Mouse (Mus musculus): ENCODE results near the gene Glt28d2. TPM values are rescaled to one million over a fixed set of nuclear protein-coding genes. Genes with fewer than 3 reads are reported as not detected.
"Not testable (repeated sequence)": the region's sequence is repeated elsewhere in the genome, so short reads cannot be mapped to it uniquely, and the experiment has no call there.

Glt28d2 gene
- polyA plus RNA-seq, 1 experiment from 2014 or later, result 2.0 TPM

DNA sequence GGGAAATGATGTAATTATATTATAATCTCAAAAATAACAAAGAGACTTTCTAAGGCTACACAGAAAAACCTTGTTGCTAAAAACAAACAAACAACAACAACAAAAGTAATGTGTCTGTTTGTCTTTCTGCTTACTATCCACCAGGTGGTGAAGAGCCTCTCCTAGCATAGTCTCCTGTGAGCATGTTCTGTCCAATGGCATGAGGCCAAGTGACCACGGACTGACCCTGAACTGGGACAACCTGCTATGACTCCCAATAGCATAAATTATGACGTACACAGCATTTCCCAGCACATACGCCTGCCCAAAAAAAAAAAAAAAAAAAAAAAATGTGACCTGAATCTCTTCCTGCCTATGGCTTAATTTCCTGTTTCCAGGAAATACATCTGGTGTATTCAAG lies 35.0 kb upstream of the Glt28d2 start:
- ATAC-seq (ENCODE audit: low read depth), result no peak
- H3K36me3 ChIP-seq (ENCODE audit: control insufficient read depth, insufficient read depth, low read length), result no peaks in the 10 kb centered on the region
- H3K4me1 ChIP-seq (replicated peaks; ENCODE audit: control insufficient read depth, insufficient read depth, low read length), result no peaks in the 10 kb centered on the region
- H3K27ac ChIP-seq (ENCODE audit: low read length), result no peak overlapping the region
- no peaks in the 10 kb centered on the region for H3K9me3 ChIP-seq (ENCODE audit: control insufficient read depth, low read length)
- no peak overlapping the region for H3K4me2 ChIP-seq (ENCODE audit: low read depth, low read length)
- no peak overlapping the region for H3K9ac ChIP-seq (ENCODE audit: low read length)
- H3K4me3 ChIP-seq (ENCODE audit: low read length), result no peak overlapping the region
- H3K27me3 ChIP-seq (ENCODE audit: control insufficient read depth, insufficient read depth, low read depth, low read length), result no peaks in the 10 kb centered on the region
- 50% methylated on average over 3 of the region's 3 CpGs for WGBS

DNA sequence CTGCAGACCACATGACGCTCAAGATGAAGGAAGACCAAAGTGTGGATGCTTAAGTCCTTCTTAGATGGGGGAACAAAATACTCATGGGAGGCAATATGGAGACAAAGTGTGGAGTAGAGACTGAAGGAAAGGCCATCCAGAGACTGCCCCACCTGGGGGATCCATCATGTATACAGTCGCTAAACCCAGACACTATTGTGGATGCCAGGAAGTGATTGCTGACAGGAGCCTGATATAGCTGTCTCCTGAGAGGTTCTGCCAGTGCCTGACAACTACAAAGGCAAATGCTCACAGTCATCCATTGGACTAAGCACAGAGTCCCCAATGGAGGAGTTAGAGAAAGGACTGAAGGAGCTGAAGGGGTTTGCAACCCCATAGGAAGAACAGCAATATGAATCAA lies 33.4 kb upstream of the Glt28d2 start:
- H3K9me3 ChIP-seq (ENCODE audit: control insufficient read depth, low read length); H3K4me2 ChIP-seq (ENCODE audit: low read depth, low read length); ATAC-seq (ENCODE audit: low read depth); H3K27ac ChIP-seq (ENCODE audit: low read length); H3K36me3 ChIP-seq (ENCODE audit: control insufficient read depth, insufficient read depth, low read length); H3K4me1 ChIP-seq (replicated peaks; ENCODE audit: control insufficient read depth, insufficient read depth, low read length); H3K9ac ChIP-seq (ENCODE audit: low read length); H3K27me3 ChIP-seq (ENCODE audit: control insufficient read depth, insufficient read depth, low read depth, low read length); H3K4me3 ChIP-seq (ENCODE audit: low read length): not testable (repeated sequence)
- 85% methylated on average over 2 of the region's 2 CpGs for WGBS

DNA sequence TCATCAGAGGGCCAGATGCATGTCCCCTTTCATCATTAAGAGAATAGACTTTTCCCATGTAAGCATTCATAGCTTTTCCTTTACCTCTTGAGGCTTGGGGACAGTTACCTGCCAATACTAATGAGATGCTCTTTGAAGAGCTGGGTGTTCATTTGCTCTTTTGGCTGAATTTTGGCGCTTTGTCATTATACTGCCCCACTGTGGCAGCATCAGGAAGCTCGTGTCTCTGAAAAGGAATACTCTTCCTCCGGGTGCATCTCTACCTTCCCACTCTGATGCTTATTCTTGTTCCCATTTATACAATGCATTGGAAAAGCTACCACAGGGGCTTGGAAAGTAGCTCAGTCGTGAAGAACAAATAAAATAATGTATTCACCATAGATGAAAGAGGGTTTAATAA lies 30.3 kb upstream of the Glt28d2 start:
- Histone ChIP-seq H3K4me3 (ENCODE audit: low read length) (no peak overlapping the region), H3K36me3 (ENCODE audit: control insufficient read depth, insufficient read depth, low read length) (no peaks in the 10 kb centered on the region), H3K27ac (ENCODE audit: low read length) (no peak overlapping the region), H3K9ac (ENCODE audit: low read length) (no peak overlapping the region), H3K27me3 (ENCODE audit: control insufficient read depth, insufficient read depth, low read depth, low read length) (no peaks in the 10 kb centered on the region), H3K4me2 (ENCODE audit: low read depth, low read length) (no peak overlapping the region), H3K4me1 (replicated peaks; ENCODE audit: control insufficient read depth, insufficient read depth, low read length) (no peaks in the 10 kb centered on the region), H3K9me3 (ENCODE audit: control insufficient read depth, low read length) (no peaks in the 10 kb centered on the region)
- no peak for ATAC-seq (ENCODE audit: low read depth)
- WGBS, result 11% methylated on average over 4 of the region's 4 CpGs

DNA sequence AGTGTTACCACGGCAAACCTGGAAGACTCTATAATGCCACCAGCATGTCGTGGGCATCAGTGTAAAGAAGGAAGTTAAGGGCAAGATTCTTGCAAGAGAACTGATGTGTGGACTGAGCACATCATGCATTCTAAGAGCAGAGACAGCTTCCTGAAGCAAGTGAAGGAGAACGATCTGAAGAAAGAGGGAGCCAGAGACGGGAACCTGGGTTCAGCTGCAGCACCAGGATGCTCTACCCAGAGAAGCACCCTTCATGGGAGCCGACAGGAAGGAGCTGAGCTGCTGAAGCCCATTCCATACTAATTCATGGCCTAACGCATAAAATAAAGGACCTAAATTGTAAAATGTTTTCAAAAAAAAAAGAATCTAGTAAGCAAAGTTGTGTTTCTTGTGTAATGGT lies 27.5 kb upstream of the Glt28d2 start:
- Histone ChIP-seq H3K27me3 (ENCODE audit: control insufficient read depth, insufficient read depth, low read depth, low read length) (no peaks in the 10 kb centered on the region), H3K4me2 (ENCODE audit: low read depth, low read length) (no peak overlapping the region), H3K4me1 (replicated peaks; ENCODE audit: control insufficient read depth, insufficient read depth, low read length) (no peaks in the 10 kb centered on the region), H3K36me3 (ENCODE audit: control insufficient read depth, insufficient read depth, low read length) (no peaks in the 10 kb centered on the region), H3K9ac (ENCODE audit: low read length) (no peak overlapping the region), H3K27ac (ENCODE audit: low read length) (no peak overlapping the region), H3K9me3 (ENCODE audit: control insufficient read depth, low read length) (no peaks in the 10 kb centered on the region), H3K4me3 (ENCODE audit: low read length) (no peak overlapping the region)
- no peak for ATAC-seq (ENCODE audit: low read depth)
- 87% methylated on average over 6 of the region's 6 CpGs for WGBS

DNA sequence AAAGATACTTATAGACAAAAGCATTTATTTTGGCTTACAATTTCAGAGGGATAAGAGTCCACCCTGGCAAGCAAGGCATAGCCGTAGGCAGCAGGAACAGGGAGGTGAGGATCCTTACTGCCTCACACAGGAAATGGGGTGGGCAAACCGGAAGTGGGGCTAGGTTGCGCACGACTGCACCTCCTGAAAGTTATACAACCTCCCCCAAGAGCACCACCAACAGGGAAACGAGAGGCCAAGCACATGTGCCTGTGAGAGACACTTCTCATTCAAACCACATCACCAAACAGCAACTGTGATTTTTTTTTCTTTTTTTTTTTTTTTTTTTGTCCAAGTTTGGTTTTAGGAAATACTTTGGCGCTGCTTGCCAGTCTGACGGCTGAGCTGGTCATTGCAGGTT lies 19.8 kb upstream of the Glt28d2 start:
- 76% methylated on average over 7 of the region's 7 CpGs for WGBS
- no peak for ATAC-seq (ENCODE audit: low read depth)

DNA sequence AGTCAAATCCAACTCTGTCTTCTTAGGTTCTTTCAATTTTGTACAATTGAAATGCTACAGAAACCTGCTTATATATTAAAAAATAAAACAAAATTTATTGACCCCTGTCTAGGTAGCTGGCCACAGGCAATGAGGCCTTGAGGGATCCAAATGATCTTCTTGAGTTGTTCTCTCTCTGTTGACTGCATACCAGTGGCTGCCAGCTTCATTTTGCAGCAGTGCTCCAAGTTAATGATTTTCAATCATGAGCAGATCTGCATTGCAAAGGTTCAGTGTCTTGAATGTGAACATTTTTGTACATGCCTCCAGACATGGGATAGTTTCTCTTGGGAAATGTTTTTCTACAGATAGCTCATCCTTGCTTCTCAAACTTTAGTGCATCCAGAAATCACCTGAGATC lies 17.1 kb upstream of the Glt28d2 start:
- H3K27ac ChIP-seq (ENCODE audit: low read length), result no peak overlapping the region
- H3K4me2 ChIP-seq (ENCODE audit: low read depth, low read length), result no peak overlapping the region
- H3K4me1 ChIP-seq (replicated peaks; ENCODE audit: control insufficient read depth, insufficient read depth, low read length), result no peaks in the 10 kb centered on the region
- H3K27me3 ChIP-seq (ENCODE audit: control insufficient read depth, insufficient read depth, low read depth, low read length), result no peaks in the 10 kb centered on the region
- H3K9me3 ChIP-seq (ENCODE audit: control insufficient read depth, low read length), result no peaks in the 10 kb centered on the region
- H3K36me3 ChIP-seq (ENCODE audit: control insufficient read depth, insufficient read depth, low read length), result no peaks in the 10 kb centered on the region
- no peak overlapping the region for H3K9ac ChIP-seq (ENCODE audit: low read length)
- H3K4me3 ChIP-seq (ENCODE audit: low read length), result no peak overlapping the region
- no peak for ATAC-seq (ENCODE audit: low read depth)

More for the DNA sequence above, 19.8 kb upstream of the Glt28d2 start:
- Histone ChIP-seq H3K36me3 (ENCODE audit: control insufficient read depth, insufficient read depth, low read length) (no peaks in the 10 kb centered on the region), H3K9me3 (ENCODE audit: control insufficient read depth, low read length) (no peaks in the 10 kb centered on the region), H3K4me3 (ENCODE audit: low read length) (no peak overlapping the region), H3K4me1 (replicated peaks; ENCODE audit: control insufficient read depth, insufficient read depth, low read length) (no peaks in the 10 kb centered on the region), H3K27ac (ENCODE audit: low read length) (no peak overlapping the region), H3K27me3 (ENCODE audit: control insufficient read depth, insufficient read depth, low read depth, low read length) (no peaks in the 10 kb centered on the region), H3K4me2 (ENCODE audit: low read depth, low read length) (no peak overlapping the region), H3K9ac (ENCODE audit: low read length) (no peak overlapping the region)

DNA sequence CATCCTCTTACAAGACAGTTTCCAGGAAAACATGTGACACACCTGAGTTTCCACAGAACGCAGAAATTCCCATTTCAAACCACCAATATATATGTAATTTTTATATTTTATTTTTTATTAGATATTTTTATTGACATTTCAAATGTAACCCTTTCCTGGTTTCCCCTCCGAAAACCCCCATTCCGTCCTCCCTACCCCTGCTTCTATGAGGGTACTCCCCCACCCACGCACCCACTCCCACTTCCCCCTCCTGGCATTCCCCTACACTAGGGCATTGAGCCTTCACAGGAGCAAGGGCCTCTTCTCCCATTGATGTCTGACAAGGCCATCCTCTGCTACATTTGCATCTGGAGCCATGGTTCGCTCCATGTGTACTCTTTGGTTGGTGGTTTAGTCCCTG lies 7.7 kb upstream of the Glt28d2 start:
- H3K4me3 ChIP-seq (ENCODE audit: low read length), result no peak overlapping the region
- H3K9ac ChIP-seq (ENCODE audit: low read length), result no peak overlapping the region
- no peaks in the 10 kb centered on the region for H3K9me3 ChIP-seq (ENCODE audit: control insufficient read depth, low read length)
- no peaks in the 10 kb centered on the region for H3K4me1 ChIP-seq (replicated peaks; ENCODE audit: control insufficient read depth, insufficient read depth, low read length)
- 92% methylated on average over 5 of the region's 5 CpGs for WGBS
- H3K36me3 ChIP-seq (ENCODE audit: control insufficient read depth, insufficient read depth, low read length), result no peaks in the 10 kb centered on the region
- no peaks in the 10 kb centered on the region; the same call in 1 of the 2 replicates for H3K27me3 ChIP-seq (ENCODE audit: control insufficient read depth, insufficient read depth, low read depth, low read length)
- no peak overlapping the region for H3K4me2 ChIP-seq (ENCODE audit: low read depth, low read length)
- ATAC-seq (ENCODE audit: low read depth), result no peak
- H3K27ac ChIP-seq (ENCODE audit: low read length), result no peak overlapping the region

DNA sequence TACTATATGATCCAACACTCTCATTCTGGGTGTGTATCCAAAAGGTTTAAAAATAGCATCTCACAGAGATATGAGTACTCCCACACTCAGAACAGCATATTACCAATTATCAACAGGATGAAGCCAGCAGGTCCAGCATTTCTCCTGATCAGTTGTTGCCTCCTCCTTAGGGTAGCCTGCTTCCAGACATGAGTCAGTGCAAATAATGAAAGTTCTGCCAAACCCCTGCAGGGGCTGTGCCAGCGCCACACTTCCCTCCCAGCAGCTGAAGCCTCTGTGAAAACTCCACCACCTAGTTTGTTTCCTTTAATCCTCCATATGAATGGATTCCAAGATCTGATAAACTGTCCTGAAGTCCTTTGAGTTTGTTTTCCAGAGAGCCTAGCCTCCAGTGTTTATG lies 4.3 kb upstream of the Glt28d2 start:
- H3K27me3 ChIP-seq (ENCODE audit: control insufficient read depth, insufficient read depth, low read depth, low read length), result no peaks in the 10 kb centered on the region; the same call in 1 of the 2 replicates
- H3K4me3 ChIP-seq (ENCODE audit: low read length), result no peak overlapping the region
- 55% methylated on average over 1 of the region's 1 CpGs for WGBS
- H3K4me2 ChIP-seq (ENCODE audit: low read depth, low read length), result no peak overlapping the region
- no peak for ATAC-seq (ENCODE audit: low read depth)
- H3K4me1 ChIP-seq (replicated peaks; ENCODE audit: control insufficient read depth, insufficient read depth, low read length), result peaks cover 6% of the 10 kb centered on the region
- H3K9ac ChIP-seq (ENCODE audit: low read length), result no peak overlapping the region
- H3K9me3 ChIP-seq (ENCODE audit: control insufficient read depth, low read length), result no peaks in the 10 kb centered on the region
- H3K27ac ChIP-seq (ENCODE audit: low read length), result no peak overlapping the region
- H3K36me3 ChIP-seq (ENCODE audit: control insufficient read depth, insufficient read depth, low read length), result no peaks in the 10 kb centered on the region

- H3K4me1 ChIP-seq (replicated peaks; ENCODE audit: control insufficient read depth, insufficient read depth, low read length), result peaks cover 7% of the 10 kb centered on the region
- H3K27me3 ChIP-seq (ENCODE audit: control insufficient read depth, insufficient read depth, low read depth, low read length), result peaks cover 2% of the 10 kb centered on the region; the same call in 1 of the 2 replicates
- WGBS, result 14% methylated on average over 11 of the region's 11 CpGs
- peak overlapping the region; percentile 53; the same call in 1 of the 2 replicates for H3K27ac ChIP-seq (ENCODE audit: low read length)
- H3K4me2 ChIP-seq (ENCODE audit: low read depth, low read length), result peak overlapping the region; percentile 82
- ATAC-seq (ENCODE audit: low read depth), result peak; percentile 16
- H3K9me3 ChIP-seq (ENCODE audit: control insufficient read depth, low read length), result no peaks in the 10 kb centered on the region
- H3K36me3 ChIP-seq (ENCODE audit: control insufficient read depth, insufficient read depth, low read length), result no peaks in the 10 kb centered on the region
- H3K9ac ChIP-seq (ENCODE audit: low read length), result no peak overlapping the region
- peak overlapping the region; percentile 58 for H3K4me3 ChIP-seq (ENCODE audit: low read length)
These were observed 930 bp upstream of the Glt28d2 start for GRCm38 (mm10) chr3:85888221-85888671.

DNA sequence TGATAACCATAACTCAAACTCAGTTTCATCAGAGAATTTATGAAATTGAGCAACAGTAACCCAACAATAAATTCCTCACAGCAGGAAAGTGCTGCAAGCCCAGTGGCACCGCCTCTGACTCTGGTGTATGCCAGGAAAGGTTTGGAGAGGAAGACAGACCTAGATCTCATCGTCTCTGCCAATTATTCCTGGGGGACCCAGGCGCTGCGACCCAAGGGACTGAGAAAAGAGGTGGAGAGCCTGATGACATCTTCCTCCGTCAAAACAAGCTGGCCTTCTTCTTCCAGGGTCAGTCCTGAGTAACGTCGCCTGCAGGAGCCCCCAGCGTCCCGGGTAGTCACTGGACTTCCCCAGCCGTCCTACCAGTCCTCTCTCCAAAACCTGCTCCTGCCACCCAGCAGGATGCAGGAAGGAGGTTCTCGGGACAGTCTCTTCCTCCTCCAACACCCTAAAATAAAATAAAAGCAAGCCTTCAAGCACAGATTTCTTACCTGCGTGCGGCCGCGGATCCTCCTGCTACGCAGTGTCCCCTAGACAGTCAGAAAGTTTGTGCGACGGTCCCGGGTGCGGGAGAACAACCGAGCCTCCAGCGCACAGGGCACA lies 579 bp downstream of the Glt28d2 start:
- under 1% methylated on average over 22 of the region's 22 CpGs for WGBS
- H3K4me2 ChIP-seq (ENCODE audit: low read depth, low read length), result peak overlapping the region; percentile 82
- peaks cover 2% of the 10 kb centered on the region; the same call in 1 of the 2 replicates for H3K27me3 ChIP-seq (ENCODE audit: control insufficient read depth, insufficient read depth, low read depth, low read length)
- H3K9ac ChIP-seq (ENCODE audit: low read length), result peak overlapping the region; percentile 60
- ATAC-seq (ENCODE audit: low read depth), result peak; percentile 29
- H3K4me3 ChIP-seq (ENCODE audit: low read length), result peak overlapping the region; percentile 58
- H3K9me3 ChIP-seq (ENCODE audit: control insufficient read depth, low read length), result no peaks in the 10 kb centered on the region
- H3K4me1 ChIP-seq (replicated peaks; ENCODE audit: control insufficient read depth, insufficient read depth, low read length), result peaks cover 7% of the 10 kb centered on the region
- H3K36me3 ChIP-seq (ENCODE audit: control insufficient read depth, insufficient read depth, low read length), result no peaks in the 10 kb centered on the region
- peak overlapping the region; percentile 26 for H3K27ac ChIP-seq (ENCODE audit: low read length)
